Mouse (Mus musculus): ENCODE measurements at regions not wholly inside any gene's neighbourhood (a gene's known extent, or its start where the extent isn't known, plus 50 kb on each side); places are given as distances from the start of the nearest gene placed in this dataset.

DNA sequence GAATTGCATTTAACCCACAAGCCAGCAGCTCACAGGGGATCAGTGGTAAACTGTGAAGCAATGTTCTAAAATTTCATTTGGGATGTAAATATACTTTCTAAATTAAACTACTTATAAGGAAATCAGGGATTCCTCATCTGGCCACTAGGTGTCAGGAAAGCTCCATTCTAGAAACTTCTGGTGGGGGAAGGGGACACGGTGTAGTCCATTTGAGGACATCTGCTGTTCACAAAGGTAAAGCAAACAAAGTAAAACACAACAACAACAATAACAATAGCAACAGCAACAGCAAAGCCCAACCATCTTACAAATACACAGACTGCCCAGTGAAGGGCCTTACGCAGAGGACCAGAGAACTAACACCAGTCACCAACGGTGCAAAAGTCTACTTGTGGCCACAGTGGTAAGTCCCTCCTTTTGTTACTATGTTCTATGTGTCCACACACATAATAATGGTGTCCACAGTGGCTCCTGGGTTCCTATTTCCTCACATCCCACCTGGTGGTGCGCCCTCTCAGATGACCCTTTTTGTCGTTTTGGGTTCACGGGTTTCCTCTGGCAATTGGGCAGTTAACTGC is 105.9 kb upstream of the Fam241a start:
- TF ChIP-seq CTCF (IDR thresholded peaks at IDR 0.05; ENCODE audit: extremely low read depth, insufficient read length, insufficient replicate concordance, low read depth, low read length), result no peak
- TF ChIP-seq POLR2A (IDR thresholded peaks at IDR 0.05; ENCODE audit: low read depth, low read length), result no peak

All from small intestine, adult 2 months (tissue).